Mouse (Mus musculus): Measurements from ENCODE around the gene Esp18. TPM values are rescaled to one million over a fixed set of nuclear protein-coding genes. Genes with fewer than 3 reads are reported as not detected.

Gene Esp18
- polyA plus RNA-seq (2012; rRNA removed): not detected in 2 replicates

DNA sequence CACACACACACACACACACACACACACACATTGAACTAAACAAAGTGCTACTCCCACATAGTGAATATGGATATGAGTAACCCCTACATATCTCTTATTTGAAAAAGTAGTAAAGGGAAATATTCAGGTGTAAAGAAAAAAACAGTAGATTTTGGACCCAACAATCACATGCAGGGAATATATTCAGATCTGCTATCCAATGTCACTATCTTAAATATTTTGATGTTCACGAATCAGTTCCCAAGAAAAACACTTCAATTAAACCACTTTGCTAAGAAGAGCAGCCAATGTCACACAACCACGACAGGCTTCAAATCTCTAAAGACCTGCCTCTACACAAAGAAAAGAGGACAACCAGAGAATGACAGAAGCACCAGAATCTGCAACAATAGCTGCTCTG, at the start of gene Esp18:
Gene Esp18 (plus strand): TSS at position 301 of the 400 bp plus-strand sequence.
- DNase-seq: no peak
- Histone ChIP-seq H3K4me1 (replicated peaks; ENCODE audit: control insufficient read depth, insufficient read depth, low read length) (no peaks in the 10 kb centered on the region), H3K27ac (ENCODE audit: control insufficient read depth, insufficient read depth, low read length) (no peak within 1 kb of the TSS), H3K4me3 (ENCODE audit: control insufficient read depth, insufficient read depth, low read length) (no peak within 1 kb of the TSS), H3K36me3 (ENCODE audit: control insufficient read depth, insufficient read depth, low read length) (no peaks in the 10 kb centered on the region), H3K27me3 (ENCODE audit: control insufficient read depth, insufficient read depth, low read length) (no peaks in the 10 kb centered on the region)
- 80% methylated on average over 2 of the region's 2 CpGs for WGBS
- no peak for TF ChIP-seq POLR2A (IDR thresholded peaks at IDR 0.05; ENCODE audit: control insufficient read depth, extremely low read depth, insufficient read depth, low read length, poor library complexity)
- TF ChIP-seq CTCF (IDR thresholded peaks at IDR 0.05; ENCODE audit: borderline replicate concordance, control insufficient read depth, extremely low read depth, insufficient read depth, low read length, poor library complexity): no peak

DNA sequence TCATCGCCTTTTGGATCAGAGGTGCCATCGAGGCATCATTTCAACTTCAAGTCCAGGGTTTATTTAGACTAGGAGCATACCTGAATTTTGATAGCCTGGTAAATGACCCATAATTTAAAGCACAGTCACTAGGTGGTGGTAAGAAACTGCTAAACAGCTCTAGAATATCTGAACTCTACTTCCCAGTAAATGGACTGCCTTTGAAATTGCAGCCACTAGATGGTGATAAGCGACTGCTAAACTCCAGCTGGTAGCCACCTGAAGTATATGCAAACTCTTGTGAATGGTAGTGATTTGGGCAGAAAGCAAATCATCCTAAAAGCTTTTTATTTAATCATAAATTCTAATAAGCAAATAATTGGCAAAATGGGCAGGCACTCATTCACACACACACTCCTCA, 42.8 kb upstream of the Esp18 start:
- H3K27me3 ChIP-seq (ENCODE audit: control insufficient read depth, insufficient read depth, low read length): no peaks in the 10 kb centered on the region
- WGBS: 74% methylated on average over 3 of the region's 3 CpGs
- H3K36me3 ChIP-seq (ENCODE audit: control insufficient read depth, insufficient read depth, low read length): no peaks in the 10 kb centered on the region
- H3K27ac ChIP-seq (ENCODE audit: control insufficient read depth, insufficient read depth, low read length): no peak overlapping the region
- TF ChIP-seq CTCF (IDR thresholded peaks at IDR 0.05; ENCODE audit: borderline replicate concordance, control insufficient read depth, extremely low read depth, insufficient read depth, low read length, poor library complexity) (no peak), POLR2A (IDR thresholded peaks at IDR 0.05; ENCODE audit: control insufficient read depth, extremely low read depth, insufficient read depth, low read length, poor library complexity) (no peak)
- no peaks in the 10 kb centered on the region for H3K4me1 ChIP-seq (replicated peaks; ENCODE audit: control insufficient read depth, insufficient read depth, low read length)
- no peak for DNase-seq
- H3K4me3 ChIP-seq (ENCODE audit: control insufficient read depth, insufficient read depth, low read length): no peak overlapping the region

Other genes starting within 250 kb of the Esp18 start
- not detected in 2 replicates for gene Esp16, start 129.8 kb downstream of the Esp18 start, polyA plus RNA-seq (2012; rRNA removed)
- not detected in 2 replicates for gene Esp15, start 234.6 kb downstream of the Esp18 start, polyA plus RNA-seq (2012; rRNA removed)

All from thymus, adult 2 months (tissue).